Mouse (Mus musculus): ENCODE results near the gene Ppp1r3c.

The Ppp1r3c gene

DNA sequence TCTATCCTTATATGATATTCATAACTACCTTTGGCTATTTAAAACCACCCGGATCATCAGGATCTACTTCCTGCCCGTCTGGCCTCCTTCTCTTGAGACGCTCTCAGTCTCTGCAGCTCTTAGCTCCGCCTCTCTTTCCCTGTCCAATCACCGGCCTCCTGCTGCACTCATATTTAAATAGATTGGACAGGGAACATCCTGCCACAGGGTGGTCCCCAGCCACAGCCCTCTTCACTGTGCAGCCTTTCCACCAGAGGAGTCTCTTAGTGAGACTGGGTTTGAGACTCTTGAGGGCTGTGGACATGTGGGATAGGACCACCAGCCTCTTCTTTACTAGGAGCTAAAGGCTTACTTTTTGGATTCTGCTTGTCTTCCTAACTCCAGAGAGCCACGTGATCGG, 20.2 kb downstream of the Ppp1r3c start:
- DNase-seq: no peak

DNA sequence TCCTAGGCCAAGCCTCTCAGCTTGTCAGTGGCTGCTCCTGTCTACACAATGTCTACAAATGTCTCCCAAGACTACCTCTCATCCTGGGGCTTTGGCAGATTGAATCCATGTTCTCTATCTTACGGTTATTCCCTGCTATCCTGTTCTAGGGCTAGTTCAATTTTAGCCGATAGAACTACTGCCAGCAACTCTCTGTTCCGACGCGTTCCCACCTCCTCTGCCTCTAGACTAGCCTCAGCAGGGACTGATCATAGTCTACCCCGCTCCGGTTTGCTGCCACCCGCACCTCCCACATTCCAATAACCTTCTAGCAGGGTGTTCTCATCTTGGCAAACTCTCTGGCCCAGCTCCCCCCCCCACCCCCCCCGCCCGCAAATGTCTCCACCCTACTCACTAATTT, 20.9 kb downstream of the Ppp1r3c start:
- DNase-seq: no peak

DNA sequence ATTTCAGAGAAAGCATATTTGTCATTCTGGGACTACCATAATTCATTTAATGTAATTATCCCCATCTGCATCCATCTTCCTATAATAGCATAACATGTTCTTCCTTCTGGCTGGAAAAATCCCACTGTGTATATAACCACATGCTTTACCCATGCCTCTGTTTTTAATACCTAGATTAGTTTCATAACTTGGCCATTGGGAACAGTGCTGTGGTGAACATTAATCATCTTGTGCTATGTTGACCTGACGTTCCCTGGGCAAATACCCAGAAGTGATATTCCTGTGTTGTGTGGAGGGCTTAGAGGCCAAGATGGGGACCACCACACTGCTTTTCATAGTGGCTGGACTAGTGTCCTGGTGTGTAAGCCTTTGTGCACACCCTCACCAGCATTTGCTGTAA, 22.0 kb downstream of the Ppp1r3c start:
- no peak for DNase-seq

DNA sequence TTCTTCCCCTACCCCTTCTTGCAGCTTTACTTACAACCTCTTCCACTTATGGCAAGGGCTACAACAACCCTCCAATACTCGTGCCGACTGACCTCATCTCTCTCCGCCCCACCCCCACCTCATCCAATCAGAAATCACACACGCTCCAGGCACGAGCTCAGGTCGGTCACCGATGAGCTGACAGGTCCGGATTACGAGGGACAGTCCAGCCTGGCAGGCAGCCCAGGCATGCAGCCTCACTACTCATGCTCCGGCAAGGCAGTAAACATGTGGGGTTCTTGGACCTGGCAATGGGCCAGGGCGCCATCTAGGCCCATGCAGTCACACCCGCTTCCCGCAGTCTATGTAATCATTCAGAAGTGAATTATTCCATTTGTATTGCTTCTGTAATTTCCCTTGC, 23.4 kb downstream of the Ppp1r3c start:
- peak; percentile 87 for DNase-seq

DNA sequence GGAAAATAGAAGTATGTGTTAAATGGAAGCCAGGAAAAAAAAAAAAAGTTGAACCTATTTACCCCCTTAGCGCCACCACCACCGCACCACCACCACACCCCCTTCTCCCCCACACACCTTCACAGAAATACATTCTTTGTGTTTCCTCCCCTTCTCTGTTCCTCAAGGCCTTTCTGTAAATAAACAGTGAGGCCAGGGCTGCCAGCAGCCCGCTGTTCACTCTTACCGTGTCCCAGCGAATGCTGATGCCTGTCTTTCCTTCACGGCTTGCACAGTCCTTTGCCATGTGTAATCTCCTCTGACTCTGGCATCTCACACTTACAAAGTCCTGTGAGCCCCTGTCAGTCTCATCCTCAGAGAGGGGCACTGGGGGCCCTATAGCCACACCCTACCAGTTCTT, 30.3 kb downstream of the Ppp1r3c start:
- DNase-seq: no peak

DNA sequence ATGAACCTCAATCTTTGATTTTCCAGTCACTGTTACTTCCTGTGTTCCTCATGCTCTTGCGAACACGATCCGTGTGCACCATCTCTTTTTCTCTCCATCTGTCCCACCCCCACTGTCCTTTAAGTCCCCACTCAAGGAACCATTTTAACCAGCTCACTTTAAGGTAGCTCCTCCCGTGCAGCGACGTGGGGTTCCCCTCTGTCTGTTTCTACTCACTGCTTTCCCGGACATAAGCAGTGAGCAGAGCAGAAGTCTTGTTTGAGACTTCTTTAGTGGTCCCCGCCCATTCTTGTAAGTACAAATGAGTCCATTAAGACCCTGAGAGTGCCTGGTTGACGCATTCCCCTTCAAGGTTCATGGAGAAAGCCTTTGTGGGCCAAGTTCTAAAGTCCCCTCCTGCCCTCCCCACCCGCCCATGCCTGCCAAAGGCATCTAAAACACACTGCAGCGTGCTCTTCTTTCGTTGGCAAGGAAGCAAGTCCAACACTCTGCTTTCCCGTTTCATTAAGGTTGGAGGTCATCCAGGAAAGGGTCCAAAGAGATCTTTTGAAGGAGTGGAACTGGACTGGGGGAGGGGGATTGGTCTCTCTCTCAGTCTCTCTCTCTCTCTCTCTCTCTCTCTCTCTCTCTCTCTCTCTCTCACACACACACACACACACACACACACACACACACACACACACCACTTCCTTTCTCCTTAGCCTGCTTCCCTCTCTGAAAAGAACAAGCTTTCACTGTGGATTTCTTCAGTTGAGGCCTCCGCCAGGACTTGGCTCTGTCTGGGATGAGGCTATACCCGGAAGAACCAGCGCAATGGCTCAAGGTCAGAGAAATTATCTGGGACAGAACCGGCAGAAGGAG, 30.9 kb downstream of the Ppp1r3c start:
- peak; percentile 82 for DNase-seq

DNA sequence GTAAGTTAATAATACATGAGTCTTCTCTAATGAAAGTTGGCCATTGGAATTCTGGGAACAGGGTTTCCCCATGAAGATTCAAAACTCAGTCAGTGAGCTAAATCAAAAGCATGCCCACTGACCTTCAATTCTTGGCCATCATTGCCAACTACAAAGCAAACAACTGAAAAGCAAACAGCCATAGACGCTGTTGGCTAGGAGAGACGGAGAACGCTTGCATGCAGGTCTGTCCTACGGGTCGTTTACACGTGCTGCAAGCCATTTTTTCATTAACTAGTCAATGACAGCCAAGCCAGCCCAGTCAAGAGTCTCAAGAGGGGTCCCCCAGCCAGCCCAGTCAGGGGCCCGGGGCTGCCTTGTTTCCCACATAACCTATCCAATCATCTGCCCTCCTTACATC, 31.7 kb downstream of the Ppp1r3c start:
- no peak for DNase-seq

DNA sequence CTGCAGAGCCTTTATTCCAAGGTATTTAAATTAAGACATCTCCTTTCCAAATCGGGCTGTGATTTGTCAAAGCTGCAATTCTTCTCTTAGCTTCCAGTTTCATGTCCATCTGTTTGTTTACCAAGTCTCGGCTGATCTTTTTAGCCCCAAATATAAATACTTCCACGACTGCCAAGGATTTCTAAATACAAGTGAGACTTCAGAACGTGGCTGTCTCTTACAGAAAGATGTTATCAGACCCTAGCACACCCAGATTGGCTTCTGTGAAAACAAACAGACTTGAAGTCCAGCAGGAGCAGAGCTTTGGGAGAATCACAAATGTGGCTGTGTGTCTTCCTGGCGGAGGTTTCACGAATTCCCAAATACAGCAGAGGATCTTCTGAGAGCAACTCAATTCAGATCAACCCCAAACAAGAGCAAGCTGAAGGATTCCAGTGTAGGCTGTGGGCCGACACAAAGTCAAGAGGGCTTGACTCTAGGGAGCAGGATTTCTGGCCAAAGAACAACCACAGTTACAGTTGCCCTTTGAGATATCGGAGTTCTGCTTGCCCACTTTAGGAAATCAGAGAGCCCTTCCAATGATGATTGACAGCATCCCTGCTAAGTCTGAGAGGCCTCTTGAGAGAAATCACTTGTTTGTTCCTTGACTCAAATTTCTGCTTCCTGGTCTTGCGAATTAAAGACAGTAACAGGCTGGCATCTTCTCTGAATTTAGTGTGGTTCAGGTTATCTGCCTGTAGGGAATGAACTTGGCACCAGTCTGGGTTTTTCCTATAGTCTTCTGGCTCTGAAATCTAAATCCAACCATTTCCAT, 34.4 kb downstream of the Ppp1r3c start:
- DNase-seq: peak; percentile 52

DNA sequence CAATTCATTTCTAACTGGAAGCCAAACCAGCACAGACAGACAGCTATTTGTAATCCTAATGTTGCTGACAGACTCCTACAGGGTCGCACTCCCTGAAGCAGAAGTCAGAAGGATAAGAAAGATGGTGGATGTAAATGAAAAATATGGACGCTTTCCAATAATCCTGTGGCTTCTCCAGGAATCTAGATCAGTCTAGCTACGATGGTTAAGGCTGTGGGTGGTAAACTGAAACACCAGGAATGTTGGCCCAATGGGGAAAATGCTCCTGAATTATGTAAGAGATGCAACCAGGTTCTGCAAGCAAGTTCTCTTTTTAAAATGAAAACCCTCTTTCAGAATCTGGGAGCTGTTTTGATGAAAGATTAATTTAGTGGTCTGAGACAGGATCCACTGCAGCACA, 35.1 kb downstream of the Ppp1r3c start:
- no peak for DNase-seq

DNA sequence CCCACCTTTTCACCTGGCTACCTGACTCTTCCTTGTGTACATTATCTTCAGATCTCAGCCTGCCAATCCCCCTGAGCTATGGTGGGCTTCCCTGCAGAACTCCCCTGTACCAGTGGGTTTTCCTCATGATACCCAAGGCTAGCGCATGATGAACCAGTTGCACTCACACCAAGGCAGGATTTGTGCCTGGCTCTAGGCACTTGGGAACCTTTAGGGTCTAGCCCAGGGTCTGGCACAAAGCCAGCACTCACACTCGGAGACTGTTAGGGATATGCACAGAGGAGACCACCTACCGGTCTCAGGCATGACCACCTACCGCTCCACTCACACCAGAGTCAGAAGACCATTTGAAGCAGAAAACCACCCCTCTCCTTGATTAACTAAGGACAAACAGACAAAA, 35.5 kb downstream of the Ppp1r3c start:
- no peak for DNase-seq

DNA sequence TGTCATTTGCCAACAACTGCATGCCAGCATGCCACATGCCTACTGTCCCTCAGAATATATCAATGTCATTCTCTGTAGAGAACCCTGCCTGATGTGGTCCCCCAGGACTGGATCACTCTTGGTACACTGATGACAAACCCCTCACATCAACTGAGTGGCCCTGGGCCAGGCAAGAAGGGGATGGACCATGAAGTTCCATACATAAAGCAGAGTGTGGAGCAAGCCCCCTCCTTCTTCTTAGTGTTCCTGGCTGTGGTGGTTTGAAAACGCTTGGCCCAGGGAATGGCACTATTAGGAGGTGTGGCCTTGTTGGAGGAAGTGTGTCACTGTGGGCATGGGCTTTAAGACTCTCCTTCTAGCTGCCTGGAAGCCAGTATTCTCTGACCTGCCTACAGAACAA, 37.3 kb downstream of the Ppp1r3c start:
- no peak for DNase-seq

DNA sequence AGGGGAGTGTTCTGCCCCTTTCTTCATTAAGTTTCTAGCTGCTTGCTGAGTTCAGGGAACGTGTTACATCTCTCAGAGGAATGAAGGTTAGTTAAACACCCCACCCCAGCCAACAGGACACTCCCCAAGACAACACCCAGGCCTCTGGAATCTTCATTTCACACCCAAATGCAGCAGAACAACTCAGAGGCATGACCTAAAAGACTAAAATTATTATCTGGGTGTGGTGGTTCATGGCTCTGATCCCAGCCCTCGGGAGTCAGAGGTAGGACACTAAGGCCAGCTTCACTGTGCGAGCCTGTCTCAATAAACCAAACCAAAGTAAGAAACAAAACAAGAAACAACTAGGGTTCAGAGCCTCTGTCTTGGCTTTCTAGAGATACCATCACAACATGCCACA, 38.3 kb downstream of the Ppp1r3c start:
- DNase-seq: no peak

DNA sequence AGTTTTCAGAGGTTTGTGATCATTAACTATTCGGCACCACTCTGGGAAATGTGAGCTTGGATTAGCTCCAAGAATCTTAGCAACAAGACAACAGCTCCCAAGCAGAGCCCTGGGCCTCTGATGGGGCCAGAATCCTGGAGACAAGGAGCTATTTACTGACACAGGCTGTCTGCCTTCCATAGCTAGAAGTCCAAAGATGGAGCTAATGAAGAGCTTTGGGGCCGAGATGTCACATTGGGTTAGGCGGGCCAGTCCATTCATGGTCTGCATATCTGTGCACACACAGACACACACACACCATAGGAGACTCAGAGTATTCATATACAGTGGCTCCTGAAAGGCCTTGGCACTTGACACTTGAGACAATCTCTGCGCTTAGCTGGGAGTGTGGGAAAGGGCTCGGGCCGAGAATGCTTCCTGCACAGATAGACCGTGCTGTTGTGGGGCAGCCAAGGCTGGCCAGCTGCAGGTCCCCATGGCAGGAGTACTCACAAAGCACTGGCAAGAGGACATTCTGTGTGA, 39.8 kb downstream of the Ppp1r3c start:
- DNase-seq: peak; percentile 62

DNA sequence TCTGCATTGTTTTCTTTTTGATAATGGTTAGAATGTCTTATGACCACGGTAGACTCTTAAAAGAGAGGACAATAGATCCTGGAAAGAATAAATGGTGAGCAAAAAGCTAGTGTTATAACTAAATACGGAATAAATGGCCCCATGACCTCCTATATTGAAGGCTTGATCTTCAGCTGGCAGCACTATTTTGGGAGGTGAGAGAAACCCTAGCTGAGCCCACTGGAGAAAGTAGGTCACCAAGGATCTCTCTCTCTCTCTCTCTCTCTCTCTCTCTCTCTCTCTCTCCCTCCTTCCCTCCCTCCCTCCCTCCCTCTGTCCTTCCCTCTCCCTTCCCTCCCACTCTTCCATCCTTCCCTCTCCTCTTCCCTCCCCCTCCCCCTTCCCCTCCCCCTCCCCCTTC, 42.9 kb downstream of the Ppp1r3c start:
- DNase-seq: no peak

DNA sequence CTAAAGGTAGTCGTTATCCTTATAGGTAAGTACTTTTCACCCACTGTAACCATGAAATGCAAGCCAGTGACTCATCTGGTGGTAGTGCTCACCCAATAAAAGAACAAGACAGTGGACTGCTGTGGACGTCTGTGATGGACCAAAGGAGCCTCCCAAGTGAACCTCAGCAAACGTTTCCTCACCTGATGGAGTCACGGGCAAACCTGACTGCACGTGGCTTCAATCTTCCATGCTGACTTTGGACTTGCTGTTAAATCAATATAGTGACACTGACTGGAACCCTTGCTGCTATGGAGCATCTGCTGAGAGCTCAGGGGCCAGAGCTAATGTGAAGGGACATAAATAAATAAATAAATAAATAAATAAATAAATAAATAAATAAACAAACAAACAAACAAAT, 44.5 kb downstream of the Ppp1r3c start:
- DNase-seq: no peak

DNA sequence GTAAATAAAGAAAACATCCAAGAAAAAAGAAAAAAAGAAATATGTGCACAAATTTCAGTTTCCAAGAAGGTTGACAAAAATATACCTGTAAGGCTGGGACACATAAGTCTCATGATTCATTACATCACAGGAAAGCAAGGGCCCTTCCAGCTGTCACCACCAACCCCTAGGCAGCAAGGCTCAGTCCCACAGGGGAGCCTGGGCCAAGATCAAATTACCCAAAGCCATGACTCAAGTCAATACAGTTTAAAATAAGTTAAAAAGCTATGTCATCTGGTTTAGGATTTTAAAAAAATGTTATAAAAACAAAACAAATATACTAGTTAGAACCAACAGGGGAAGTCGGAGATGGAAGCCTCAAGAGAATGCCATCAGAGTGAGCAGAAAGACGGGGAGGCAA, 45.2 kb downstream of the Ppp1r3c start:
- no peak for DNase-seq

DNA sequence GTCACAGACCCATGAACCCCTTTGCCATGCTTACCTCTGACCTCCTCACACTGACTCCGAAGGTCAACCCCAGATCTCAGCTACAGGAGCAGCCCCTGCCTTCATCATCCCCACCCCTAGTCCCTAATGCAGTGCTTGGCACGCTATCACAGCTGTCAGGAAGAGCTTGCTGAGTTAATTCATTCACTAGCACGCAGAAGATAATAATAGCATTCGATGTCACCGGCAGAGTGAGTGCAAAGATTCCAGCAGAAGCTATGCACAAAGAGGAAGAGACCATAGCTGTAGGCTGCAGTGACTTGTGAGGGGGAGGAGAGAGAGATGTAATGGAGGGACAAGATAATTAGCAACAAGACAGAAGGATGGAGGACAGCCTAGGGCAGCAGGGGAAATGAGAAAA, 47.2 kb downstream of the Ppp1r3c start:
- peak; percentile 65 for DNase-seq

DNA sequence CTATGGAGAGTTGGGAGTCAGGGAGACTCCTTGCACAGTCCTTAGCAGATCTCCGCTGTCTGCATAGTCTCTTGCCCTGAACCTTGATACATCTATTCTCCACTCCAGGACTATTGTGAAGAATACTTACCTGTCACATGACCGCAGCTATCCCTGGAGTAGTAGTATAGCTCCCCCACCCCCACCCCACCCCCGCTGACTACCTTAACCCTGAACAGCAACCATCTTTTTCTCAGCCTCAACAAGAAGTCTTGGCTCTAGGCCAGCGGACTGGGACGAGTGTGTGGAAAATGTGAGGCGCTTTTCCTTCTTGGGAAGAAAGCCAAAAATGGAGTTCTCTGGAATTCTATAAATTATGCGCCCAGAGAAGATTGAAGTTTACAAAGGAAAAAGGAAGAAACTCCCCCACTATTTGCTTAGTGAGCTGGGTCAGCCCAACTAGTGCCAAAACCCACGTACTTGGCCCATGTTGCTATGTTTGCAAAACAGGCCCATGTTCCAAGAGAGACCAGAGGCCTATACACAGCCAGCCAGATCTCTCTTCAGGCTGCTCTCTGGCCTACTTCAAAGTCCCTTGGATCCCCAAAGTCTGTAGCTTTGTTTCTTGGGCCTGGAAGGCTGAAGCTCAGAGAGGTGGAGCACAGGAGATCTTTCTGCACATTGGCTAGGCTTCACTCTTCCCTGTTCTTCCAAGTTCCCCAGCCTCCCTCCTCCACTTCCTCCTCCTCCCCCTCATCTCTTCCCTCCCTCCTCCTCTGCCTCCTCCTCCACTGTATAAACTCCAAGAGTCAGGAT, 48.4 kb downstream of the Ppp1r3c start:
- DNase-seq: peak; percentile 93

DNA sequence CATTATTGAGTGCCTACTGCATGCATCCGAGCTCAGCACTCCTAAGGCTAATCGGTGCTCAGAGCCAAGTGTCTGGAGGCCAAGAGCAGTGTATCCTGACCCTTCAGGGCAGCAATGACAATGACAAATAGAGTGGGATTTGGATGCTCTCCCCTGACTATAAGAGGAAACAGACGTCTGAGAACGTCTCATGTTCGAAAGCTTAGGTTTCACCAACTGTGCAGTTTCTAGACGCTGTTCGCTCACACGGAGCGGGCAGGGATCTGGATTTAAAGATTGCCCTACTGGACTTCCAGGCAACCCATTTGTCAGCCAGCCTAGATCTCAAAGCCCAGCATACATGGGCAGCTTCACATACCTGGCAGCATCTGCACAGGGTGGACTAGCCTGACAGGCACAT, 49.4 kb downstream of the Ppp1r3c start:
- DNase-seq: no peak

DNA sequence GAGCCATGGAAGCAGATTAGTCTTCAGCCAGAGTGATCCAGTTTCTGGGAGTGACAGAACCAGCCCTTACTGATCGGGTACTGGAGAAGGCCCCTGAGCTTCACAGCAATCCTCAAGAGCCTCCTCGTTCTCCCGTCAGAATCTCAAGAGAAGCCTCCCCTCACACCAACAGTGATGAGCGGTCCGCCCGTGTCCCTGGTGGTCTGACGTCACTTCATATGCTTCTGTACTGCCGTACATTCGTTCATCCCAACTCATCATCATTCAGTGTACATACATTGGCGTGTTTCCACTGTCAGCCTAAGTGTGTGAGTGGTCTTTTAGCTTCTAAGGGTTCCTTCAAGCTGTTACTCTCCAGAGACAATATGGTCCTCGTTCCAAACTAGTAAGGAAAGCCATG, 50.4 kb downstream of the Ppp1r3c start:
- no peak for DNase-seq

DNA sequence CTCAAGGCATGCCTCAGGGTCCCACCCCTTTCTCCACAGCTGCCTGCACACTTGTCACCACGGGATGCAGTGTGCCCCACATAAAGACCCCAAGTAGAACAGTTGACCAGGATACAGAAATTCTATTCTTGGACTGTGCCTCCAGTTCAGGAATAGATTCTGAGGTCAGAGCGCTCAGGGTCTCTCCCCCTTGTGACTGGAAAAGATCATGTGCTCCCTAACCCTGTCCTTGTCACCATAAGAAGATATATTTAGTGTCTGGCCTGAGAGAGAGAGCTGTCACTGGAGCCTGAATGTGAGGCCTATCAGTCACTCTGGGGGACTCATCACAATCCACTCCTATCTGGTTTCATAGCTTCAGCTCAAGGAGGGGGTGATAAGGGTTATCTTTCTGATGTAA, 53.9 kb downstream of the Ppp1r3c start:
- no peak for DNase-seq

Measured in lung, postnatal 10 days (tissue).